Mouse (Mus musculus) embryo, embryonic 9.5 days (tissue): ENCODE measurements around the gene Arhgap33.
"Not testable (repeated sequence)": the region's sequence is repeated elsewhere in the genome, so short reads cannot be mapped to it uniquely, and the experiment has no call there.

ENCODE experiments used
- DNase-seq: peaks from one replicate; pipeline ENCODE4 v3.0.0-alpha.2; 2017; ENCODE audit errors: extremely low spot score

Gene Arhgap33

GRCm38 (mm10) chr7:30495506-30496042, 39.3 kb downstream of the Arhgap33 start:
- not testable (repeated sequence) for DNase-seq

GRCm38 (mm10) chr7:30493401-30493931, 41.4 kb downstream of the Arhgap33 start, which contains the start of gene Prodh2:
Gene Prodh2 (plus strand): TSS chr7:30493622.
- DNase-seq, result no peak

- DNase-seq, result peak; percentile 56
Observed at GRCm38 (mm10) chr7:30492765-30493164, 42.1 kb downstream of the Arhgap33 start.

GRCm38 (mm10) chr7:30490957-30491307, 43.9 kb downstream of the Arhgap33 start:
- DNase-seq, result no peak

- DNase-seq, result peak; percentile 44
Observed at GRCm38 (mm10) chr7:30490251-30490956, 44.5 kb downstream of the Arhgap33 start.

GRCm38 (mm10) chr7:30484250-30484649, 50.6 kb downstream of the Arhgap33 start:
- DNase-seq, result peak; percentile 45

GRCm38 (mm10) chr7:30477415-30478381, 57.2 kb downstream of the Arhgap33 start:
- DNase-seq, result no peak

GRCm38 (mm10) chr7:30476136-30476535, 58.7 kb downstream of the Arhgap33 start:
- DNase-seq, result not testable (repeated sequence)

GRCm38 (mm10) chr7:30474999-30475398, 59.9 kb downstream of the Arhgap33 start:
- DNase-seq, result no peak

- no peak for DNase-seq
Observed at GRCm38 (mm10) chr7:30472411-30472810, 62.4 kb downstream of the Arhgap33 start.
